Mouse (Mus musculus): ENCODE results near the gene Tvp23b. TPM values are rescaled to one million over a fixed set of nuclear protein-coding genes. Genes with fewer than 3 reads are reported as not detected.
A peak's percentile ranks its signal among the peaks of the same experiment; 100 is the strongest.

The Tvp23b gene
- total RNA-seq, 2 experiments from 2014 or later: 19.1 to 21.3 TPM

DNA sequence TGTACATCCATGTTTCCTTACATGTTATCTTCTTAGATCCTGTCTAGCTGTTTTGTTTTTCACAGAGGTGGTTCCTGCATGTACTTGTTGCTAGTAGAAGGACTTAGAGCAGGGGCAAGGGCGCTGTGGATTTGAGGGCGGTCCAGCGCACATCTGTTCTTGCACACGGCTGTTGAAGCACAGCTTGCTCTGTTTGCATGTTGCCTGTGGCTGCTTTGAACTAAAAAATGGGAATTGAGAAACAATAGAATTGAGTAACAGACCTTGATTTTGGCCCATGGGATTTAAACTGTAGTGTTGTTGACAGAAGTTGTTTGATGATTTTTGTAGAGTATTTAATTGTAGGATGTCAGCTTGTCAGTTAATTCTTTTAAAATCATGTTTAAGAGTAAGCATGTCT is 11.5 kb downstream of the Tvp23b start:
- ATAC-seq (ENCODE audit: poor library complexity, severe bottlenecking): no peak

DNA sequence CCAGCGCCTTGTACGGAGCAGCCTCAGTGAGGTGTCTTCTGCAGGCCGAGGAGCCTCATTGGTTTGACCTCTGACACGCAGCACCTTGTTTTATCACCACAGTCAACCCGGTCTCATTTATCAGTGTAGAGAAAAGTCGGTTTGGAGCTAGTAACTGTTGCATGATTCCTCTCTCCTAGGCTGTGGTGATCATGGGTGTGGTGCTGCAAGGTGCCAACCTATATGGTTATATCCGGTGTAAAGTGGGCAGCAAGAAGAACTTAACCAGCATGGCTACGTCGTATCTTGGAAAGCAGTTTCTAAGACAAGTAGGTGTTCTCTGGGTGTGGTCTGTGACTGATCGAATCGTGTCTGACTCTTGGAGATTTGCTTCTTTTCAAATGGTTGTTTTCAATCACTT is 12.5 kb downstream of the Tvp23b start:
- ATAC-seq (ENCODE audit: poor library complexity, severe bottlenecking): no peak

DNA sequence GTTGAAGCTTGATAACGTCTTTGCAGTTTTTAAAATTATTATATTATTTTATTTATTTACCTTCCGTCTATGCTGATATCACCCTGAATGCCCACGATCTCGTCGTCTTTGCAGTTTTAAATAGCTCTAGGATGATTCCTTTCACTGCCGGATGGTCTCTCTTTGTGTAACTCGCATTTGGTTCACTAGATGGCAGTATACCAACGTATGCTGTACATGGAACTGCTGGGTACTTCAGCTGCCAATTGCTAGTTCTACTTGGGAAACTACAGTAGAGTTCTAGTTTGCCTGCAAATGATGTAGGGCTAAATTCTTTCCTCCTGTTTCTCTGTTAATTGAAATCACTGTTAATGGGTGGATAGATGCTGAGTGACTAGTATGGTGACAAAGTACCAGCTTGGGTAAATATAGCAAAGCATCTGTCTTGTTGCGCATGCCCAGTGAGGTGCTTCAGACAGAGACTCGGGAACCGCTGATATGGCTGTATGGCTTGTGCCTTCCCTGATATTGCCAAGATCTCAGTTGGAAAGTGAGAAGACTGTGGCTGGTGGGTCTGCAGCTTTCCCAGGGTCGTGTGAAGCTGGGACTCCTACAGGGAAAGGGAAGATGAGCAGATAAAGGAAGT is 22.6 kb downstream of the Tvp23b start:
- peak; percentile 80 for ATAC-seq (ENCODE audit: poor library complexity, severe bottlenecking)

DNA sequence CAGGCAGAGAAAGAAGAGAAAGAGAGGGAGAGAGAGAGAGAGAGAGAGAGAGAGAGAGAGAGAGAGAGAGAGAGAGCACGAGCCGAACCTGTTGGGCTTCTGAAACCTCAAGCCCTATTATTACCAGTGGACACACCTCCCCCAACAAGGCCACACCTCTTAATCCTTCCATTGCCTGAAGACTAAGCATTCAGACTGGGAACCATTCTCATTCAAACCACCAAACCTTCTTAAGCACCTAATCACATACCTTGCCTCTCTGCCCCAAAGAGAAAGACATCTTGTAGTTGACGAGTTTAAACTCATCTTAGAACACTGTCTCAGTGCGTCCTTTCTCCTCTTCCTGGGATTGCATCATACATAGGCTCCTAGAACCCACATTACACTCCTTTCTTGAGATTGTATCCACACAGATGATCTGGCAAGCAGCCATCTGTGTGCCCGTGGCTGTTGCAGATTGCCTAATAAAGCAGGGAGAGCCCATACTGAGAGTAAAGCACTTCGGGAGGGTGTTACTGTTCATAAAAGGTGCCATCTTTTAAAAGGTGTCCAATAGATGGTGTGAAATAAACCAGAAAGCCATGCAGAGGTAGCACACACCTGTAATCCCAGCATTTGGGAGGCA is 24.7 kb downstream of the Tvp23b start:
- no peak for ATAC-seq (ENCODE audit: poor library complexity, severe bottlenecking)

DNA sequence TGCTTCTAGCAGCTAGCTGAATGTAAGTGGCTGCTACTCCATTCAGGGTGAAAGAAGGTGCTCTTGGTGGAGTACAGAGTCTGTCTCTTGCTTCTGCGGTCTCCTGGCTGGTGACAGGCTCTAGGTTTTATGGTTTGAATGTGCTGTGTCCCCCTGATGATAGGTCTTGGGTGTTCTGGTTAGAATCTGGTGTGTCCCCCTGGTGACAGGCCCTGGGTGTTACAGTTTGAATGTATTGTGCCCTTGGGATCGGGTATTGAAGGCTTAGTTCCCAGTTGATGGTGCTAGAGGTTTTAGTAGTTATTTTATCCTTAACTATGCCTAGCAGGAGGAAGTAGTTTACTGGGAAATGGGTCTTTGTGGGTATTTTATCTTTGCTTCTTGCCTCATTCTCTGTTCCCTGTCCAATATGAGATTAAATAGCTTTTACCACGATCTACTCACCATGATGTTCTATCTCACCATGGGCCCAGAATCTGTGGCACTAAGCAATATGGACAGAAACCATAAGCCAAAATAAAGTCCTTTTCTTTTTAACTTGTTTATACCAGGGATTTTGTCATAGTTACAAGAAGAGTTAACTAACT is 30.6 kb downstream of the Tvp23b start:
- no peak for ATAC-seq (ENCODE audit: poor library complexity, severe bottlenecking)

DNA sequence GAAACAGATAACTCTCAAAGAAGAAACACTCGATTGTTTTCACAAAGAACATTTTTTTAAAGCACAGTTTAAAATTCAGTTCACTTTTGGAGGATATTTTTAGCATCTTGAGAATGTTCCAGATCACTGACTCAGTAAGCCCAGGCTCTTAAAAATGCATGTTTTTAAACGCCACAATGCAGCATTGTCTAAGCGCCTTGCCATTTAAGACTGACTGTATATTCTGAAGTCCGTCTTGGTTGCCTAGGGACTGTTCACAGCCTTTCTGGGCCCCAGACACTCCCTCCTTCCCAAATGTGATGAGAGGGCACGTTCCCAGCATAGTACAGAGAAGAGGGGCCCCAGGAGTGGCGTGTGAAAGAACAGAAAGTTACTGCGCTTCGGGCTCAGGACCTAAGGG is 32.1 kb downstream of the Tvp23b start:
- ATAC-seq (ENCODE audit: poor library complexity, severe bottlenecking): no peak

DNA sequence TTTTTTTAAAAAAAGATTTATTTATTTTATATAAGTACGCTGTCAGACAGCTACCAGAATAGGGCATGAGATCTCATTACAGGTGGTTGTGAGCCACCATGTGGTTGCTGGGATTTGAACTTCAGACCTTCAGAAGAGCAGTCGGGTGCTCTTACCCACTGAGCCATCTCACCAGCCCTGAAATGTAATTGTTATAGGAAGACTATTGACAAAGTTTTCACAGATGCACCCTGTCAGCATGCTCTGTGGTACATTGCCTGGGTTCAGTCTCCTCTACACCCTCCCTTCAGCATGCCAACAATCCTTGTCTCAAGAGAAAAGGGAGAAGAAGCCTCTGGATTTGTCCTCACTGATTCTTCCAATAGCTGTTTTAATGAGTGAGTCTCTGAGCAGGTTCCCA is 33.9 kb downstream of the Tvp23b start:
- ATAC-seq (ENCODE audit: poor library complexity, severe bottlenecking): no peak

DNA sequence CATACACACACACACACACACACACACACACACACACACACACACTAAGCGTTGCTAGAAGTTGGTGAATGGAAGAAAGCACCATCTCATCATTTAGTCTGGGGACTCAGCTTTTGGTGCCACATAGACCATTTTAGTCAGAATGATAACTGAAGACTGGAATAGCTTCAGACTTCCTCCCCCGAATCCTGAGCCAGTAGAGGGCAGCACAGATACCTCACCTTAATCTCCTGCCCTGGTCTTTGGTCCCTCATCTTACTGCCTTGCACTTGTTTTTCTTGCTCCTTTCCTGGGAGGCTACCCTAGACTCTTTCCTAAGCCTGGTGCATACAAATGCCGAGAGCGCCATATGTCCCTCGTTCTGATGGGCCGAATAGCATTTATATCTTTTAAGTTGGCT is 35.3 kb downstream of the Tvp23b start:
- ATAC-seq (ENCODE audit: poor library complexity, severe bottlenecking): no peak

DNA sequence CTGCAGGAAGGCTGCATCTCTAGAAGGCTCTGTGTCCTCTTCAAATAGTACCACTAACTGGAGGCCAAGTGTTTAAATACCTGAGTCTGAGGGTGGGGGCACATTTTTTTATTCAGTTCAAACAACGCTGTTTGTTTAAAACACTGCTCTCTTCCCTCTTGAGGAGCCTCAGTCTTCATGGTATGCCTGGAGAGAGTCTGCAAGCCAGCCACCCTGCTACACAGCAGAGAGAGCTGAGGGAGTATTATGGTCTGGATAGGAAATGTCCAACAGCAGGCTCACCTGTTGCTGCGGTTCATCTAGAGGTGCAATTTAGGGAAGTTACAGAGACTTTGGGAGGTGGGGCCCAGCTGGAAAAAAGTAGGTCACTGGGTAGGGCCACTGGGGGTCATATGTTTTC is 36.2 kb downstream of the Tvp23b start:
- no peak for ATAC-seq (ENCODE audit: poor library complexity, severe bottlenecking)

DNA sequence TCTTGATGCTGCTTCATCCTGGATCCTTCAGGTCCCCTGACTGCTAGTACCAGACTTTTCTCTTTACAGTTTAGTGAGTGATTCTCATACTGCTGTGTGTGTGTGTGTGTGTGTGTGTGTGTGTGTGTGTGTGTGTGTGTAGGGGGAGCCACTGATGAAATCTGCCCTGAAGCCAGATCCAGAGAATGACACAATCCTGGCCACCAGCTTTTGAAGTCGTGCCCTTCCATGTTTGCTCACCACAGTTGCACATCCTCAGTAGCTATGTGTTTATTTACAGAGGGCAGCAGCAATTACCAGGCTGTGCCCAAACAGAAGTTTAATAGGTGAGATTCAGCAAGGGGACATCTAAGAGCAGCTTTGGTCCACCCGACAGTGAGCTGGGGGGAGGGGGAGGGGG is 37.5 kb downstream of the Tvp23b start:
- ATAC-seq (ENCODE audit: poor library complexity, severe bottlenecking): no peak

DNA sequence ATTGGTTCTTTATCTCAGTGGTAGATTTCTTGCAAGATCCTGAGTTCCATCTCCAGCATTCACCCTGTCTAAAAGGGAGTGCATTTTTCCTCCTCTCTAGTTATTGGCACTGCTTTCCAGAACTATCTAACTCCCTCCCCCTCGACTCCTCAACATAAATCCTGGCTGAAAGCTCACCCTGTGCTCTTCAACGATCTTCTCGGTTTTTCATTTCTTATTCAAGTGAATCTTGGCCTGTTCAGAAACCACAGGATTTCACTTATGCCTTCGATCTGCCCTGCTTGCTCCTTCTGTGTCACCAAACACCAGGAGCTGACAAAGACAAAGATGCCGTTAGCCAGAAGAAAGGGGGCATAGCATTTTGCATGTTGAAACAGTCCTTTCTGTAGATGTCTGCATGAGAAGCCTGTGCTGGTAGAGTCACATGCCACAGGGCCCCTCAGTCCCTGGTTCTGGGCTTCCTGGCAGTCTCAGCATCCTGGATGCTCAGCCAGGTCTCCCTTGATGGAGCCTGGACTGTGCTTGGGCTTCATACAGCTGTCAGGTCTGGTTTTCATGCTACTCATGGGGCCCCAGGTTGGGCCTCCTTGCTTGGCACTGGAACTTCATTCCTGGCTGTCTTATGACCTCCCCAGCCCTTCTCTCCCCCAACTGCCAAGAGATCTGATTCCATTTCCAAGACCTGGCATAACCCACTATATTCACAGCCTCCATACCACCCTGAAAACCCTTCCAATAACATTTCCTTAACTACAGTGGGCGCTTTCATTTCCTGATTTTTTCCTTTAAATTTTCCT is 40.9 kb downstream of the Tvp23b start:
- ATAC-seq (ENCODE audit: poor library complexity, severe bottlenecking): no peak

DNA sequence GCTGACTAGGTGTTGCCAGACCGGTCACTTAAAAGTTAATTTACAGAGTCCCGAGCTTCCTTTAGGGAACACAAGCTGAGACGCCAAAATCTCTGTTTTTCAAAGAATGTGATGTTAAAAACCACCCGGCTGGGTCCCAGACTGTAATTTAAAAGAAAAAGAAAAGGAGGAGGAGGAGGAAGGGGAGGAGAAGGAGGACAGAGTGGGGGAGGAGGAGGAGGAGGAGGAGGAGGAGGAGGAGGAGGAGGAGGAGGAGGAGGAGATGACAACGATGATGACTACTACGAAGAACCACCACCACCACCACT is 41.4 kb downstream of the Tvp23b start:
- no peak for ATAC-seq (ENCODE audit: poor library complexity, severe bottlenecking)

DNA sequence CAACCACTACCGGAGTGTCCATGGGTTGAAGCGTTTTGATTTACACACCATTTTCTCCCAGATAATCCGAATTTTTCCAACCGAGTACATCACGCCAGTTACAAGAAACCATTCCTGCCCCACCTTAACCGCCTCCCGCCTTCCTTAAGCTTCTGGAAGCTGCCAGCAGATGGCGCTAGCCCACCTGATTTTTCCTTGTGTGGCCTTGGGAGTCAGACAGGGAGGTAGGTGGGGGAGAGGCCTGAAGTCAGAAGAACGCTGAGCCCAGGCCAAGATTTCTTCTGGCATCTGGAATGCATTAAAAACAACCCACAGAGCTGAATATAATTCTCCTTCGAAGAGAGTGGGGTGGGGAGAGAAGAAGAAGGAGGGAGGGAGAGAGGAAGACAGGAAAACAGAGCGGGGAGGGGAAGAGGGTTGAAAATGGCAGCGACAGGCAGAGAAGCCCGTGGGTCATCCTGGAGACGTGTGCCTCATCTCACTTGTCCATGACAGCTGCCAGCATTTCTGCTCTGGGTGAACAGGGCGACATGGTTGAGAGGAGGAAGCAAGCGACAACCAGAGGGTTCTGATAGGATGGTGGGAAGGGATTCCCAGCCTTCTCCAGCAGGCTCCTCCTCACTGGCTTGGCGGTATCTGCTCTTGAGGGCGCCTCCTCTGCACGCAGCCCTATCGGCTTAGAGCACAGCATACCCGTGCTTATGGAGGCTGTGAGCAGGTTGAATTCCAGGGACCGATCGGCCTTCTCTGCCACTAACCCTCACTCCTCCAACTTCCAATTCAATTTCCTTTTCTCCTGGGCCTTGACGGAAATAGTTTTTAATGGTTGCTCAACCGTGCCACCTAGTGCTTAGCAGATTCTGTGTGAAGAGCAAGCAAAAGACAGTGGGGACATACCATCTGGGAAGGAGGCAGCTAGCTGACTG is 42.1 kb downstream of the Tvp23b start:
- peak; percentile 51; the same call in 1 of the 2 replicates for ATAC-seq (ENCODE audit: poor library complexity, severe bottlenecking)

DNA sequence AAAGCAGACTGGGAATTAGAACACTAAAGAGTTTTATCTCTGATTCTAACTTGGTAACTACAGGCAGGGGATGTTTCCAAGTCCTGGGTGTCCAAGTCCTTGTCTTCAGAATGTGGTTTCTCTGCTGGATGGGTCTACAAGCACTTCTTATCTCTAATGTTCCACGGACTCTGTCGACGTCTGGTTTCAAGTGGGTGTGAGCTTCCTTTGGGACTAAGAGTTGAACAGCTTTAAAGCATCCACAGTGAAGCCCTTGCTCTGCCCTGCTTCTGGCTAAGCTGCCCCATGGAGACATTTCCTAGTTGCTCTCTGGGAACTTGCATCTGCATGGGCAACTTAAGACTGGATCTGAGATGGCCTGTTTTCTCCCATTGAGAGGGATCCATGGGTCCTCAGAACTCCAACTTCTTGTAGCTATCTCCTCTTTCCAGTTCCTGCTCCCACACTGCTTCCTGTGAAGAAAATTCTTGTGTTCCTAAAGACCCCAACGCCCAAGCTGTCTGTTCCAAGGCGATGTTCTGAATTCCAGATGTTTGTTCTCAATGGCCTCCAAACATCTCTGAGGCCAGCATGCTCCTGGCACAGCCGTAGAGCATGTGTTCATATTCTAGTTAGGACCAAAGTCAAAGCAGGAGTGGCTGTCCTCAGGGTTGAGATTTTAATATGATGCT is 45.0 kb downstream of the Tvp23b start:
- no peak for ATAC-seq (ENCODE audit: poor library complexity, severe bottlenecking)

DNA sequence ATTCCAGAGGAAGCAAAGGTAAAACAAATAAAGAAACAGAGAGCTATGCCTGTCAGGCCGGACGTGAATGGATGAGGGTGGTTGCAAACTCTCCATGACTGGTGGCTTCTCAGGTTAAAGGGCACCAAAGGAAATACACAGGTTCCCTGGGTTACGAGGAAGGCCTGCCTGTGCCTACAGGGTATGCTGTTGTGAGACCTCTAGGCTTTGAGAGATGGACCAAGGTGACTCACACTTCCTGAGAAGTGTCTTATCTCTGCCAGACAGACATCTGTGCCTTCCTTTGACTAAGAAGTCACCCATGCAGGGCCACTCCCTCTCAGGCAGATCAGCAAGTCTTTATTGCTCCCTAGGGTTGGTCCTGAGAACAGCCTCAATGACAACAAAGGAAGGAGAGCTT is 50.5 kb downstream of the Tvp23b start:
- no peak for ATAC-seq (ENCODE audit: poor library complexity, severe bottlenecking)

DNA sequence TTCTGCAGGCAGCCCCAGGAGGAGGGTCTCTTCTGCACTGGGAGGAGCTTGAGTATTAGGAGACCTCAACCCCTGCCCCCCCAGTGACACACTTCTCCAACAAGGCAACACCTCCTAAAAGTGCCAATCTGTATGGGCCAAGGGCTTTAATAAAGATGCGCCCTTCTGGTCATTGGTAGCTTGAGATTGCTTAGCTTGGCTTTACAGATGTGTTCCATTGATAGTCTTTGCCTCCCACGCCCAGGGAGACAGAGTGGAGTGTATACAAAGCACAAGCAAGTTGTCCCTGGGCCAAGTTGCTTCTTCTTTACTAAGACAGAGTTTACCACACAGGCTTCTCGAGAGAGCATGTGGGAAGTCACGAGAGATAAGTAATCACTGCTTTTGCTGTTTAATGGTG is 51.3 kb downstream of the Tvp23b start:
- ATAC-seq (ENCODE audit: poor library complexity, severe bottlenecking): no peak

DNA sequence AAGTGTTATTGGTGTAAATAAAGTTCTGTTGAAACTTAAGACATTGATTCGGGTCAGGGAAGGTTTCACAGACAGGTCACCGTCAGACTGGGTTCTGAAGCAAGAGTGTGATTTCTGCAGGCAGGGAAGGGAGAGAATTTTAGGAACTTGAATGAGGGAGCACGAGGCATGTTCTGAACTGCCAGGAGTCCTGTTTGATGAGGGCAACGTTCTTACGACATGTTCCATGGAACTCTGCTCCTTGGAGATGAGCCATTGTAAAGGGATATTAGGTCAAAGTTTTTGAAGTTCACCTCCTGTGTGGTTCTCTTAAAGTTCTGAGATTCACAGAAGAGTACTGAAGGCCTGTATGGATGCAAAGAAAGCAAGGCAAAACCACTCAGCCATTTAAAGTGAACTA is 51.9 kb downstream of the Tvp23b start:
- ATAC-seq (ENCODE audit: poor library complexity, severe bottlenecking): no peak

DNA sequence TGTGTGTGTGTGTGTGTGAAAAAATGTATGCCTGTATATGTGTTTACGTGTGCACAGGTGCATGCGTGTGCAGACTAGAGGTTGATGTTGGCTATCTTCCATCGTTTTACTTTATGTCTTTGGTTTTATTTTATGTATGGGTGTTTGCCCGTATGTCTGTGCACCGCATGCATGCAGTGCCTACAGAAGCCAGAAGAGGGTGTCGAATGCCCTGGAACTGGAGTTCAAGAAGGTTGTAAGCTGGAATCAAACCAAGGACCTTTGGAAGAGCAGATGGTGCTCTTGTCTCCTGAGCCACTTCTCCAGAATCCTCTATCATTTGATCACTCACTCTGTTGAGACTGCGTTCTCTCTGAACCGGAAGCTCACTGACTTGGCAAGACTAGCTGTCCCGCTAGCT is 53.8 kb downstream of the Tvp23b start:
- no peak for ATAC-seq (ENCODE audit: poor library complexity, severe bottlenecking)

DNA sequence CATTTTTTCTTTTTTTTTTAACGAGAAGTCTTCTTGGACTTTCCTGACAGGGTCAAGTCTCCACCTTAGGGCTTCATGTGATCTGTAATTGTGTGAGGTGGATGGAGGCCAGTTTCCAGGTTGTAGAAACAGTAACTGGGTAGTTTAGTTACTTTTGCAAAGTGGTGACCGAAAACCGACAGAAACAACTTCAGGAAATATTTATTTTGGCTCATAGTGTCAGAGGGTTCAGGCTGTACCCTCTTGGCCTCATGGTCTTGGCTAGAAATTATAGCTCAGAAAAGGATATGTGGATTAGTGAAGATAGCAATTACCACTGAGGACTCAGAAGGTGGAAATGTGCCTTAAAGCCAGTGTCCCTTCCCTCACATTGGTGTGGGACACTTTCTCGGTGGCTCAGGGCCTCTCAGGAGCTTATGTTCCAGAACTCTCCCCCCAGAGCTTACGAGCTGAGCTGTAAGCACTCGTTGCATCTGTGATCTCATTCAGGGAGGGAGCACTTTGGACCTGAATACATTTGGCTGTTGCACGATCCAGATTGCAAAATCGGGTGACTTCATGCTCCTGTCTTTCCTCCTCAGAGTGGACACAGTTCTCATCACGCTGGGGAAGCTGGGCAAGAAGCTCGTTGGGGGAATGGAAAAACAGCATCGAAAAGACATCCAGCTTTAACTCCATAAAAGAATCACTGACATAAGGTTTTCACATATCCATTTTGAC is 55.7 kb downstream of the Tvp23b start:
- no peak for ATAC-seq (ENCODE audit: poor library complexity, severe bottlenecking)

DNA sequence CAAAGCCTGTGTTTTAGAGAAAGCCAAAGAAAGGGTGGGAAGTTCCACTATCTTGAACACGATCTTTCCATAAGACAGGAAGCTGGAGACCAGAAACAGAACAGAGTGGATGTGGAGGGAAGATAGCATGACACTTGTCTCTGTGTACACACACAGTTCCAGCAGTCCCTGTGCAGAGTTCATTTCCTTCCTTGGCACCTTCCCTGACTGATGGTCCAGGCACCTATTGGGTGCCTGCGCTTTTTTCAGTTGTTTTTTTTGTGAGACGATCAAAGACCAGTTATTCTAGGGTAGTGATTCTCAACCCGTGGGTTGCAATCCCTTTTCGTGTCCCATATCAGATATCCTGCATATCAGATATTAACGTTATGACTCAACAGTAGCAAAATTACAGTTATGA is 58.7 kb downstream of the Tvp23b start:
- ATAC-seq (ENCODE audit: poor library complexity, severe bottlenecking): no peak

All from megakaryocyte, adult 5-6 weeks (primary cell).